Mouse (Mus musculus) MEL (cell line): ENCODE results near the gene Pdlim1. TPM values are rescaled to one million over a fixed set of nuclear protein-coding genes. Genes with fewer than 3 reads are reported as not detected.

ENCODE experiments used
- DNase-seq: peaks from one replicate; pipeline ENCODE4 v3.0.0; 2011; ENCODE audit warnings: low read depth, low spot score
- H3K27ac ChIP-seq: 2 replicates; pipeline ENCODE4 v1.5.1; 2012; ENCODE audit warnings: low read depth, mild to moderate bottlenecking, control low read depth, low read length, moderate library complexity; ENCODE audit not compliant: control insufficient read depth
- H3K27me3 ChIP-seq, 2 experiments: fragments of 150-350 bp in 1 of 2; sonication (generic) in 1 of 2; 2 replicates each; pipeline ENCODE4 v1.6.1; 2012; ENCODE audit warnings: low read length in 2 of 2, mild to moderate bottlenecking in 2 of 2, improper control_type of control experiment in 1 of 2, moderate library complexity in 1 of 2; ENCODE audit not compliant: insufficient read depth in 2 of 2, control insufficient read depth in 1 of 2
- H3K36me3 ChIP-seq, 2 experiments: 2 replicates each; pipeline ENCODE4 v1.6.1; 2012 to 2014; ENCODE audit warnings: low read length in 2 of 2, improper control_type of control experiment in 1 of 2, inconsistent platforms in 1 of 2, mild to moderate bottlenecking in 1 of 2; ENCODE audit not compliant: insufficient read depth in 2 of 2, control insufficient read depth in 1 of 2
- H3K4me1 ChIP-seq, 2 experiments: fragments of 150-350 bp in 1 of 2; sonication (generic) in 1 of 2; 2 replicates each; pipeline ENCODE4 v1.6.1; 2012; ENCODE audit warnings: low read length in 2 of 2, improper control_type of control experiment in 1 of 2, mild to moderate bottlenecking in 1 of 2; ENCODE audit not compliant: insufficient read depth in 2 of 2, control insufficient read depth in 1 of 2
- H3K4me3 ChIP-seq, 2 experiments: fragments of 150-350 bp in 1 of 2; sonication (generic) in 1 of 2; 2 replicates each; pipeline ENCODE4 v1.5.1; 2012; ENCODE audit warnings: low read depth in 2 of 2, low read length in 2 of 2, mild to moderate bottlenecking in 2 of 2, moderate library complexity in 2 of 2, control low read depth in 1 of 2, improper control_type of control experiment in 1 of 2; ENCODE audit not compliant: control insufficient read depth in 1 of 2, insufficient read depth in 1 of 2
- H3K79me2 ChIP-seq: 2 replicates; pipeline ENCODE4 v1.6.1; 2012; ENCODE audit warnings: mild to moderate bottlenecking, low read length, moderate library complexity; ENCODE audit not compliant: control insufficient read depth, poor library complexity, insufficient read depth
- H3K9ac ChIP-seq: 2 replicates; pipeline ENCODE4 v1.6.1; 2012; ENCODE audit warnings: low read depth, mild to moderate bottlenecking, control low read depth, low read length, moderate library complexity; ENCODE audit not compliant: control insufficient read depth, poor library complexity, severe bottlenecking
- H3K9me3 ChIP-seq: fragments of 150-350 bp; sonication (generic); replicated peaks from 2 replicates; pipeline ENCODE4 v1.6.1; 2012; ENCODE audit warnings: mild to moderate bottlenecking, low read length, improper control_type of control experiment, moderate library complexity; ENCODE audit not compliant: insufficient read depth
- CTCF ChIP-seq, 3 experiments: IDR thresholded peaks in 2 of 3; conservative IDR thresholded peaks in 1 of 3; 2 replicates each; pipeline ENCODE4 v1.5.1; 2011 to 2012; ENCODE audit warnings: low read length in 3 of 3, low read depth in 2 of 3, mild to moderate bottlenecking in 2 of 3, improper control_type of control experiment in 1 of 3, inconsistent platforms in 1 of 3, mixed read lengths in 1 of 3, moderate library complexity in 1 of 3; ENCODE audit not compliant: control insufficient read depth in 1 of 3, insufficient read depth in 1 of 3, poor library complexity in 1 of 3, severe bottlenecking in 1 of 3
- ELF1 ChIP-seq: IDR thresholded peaks from 2 replicates; pipeline ENCODE4 v1.6.1; 2014; ENCODE audit warnings: low read depth, mild to moderate bottlenecking, inconsistent platforms, low read length, improper control_type of control experiment, moderate library complexity
- ETS1 ChIP-seq: IDR thresholded peaks from 2 replicates; pipeline ENCODE4 v1.6.1; 2012; ENCODE audit warnings: low read depth, mild to moderate bottlenecking, inconsistent platforms, low read length, improper control_type of control experiment, moderate library complexity
- GABPA ChIP-seq: IDR thresholded peaks from 2 replicates; pipeline ENCODE4 v1.6.1; 2012; ENCODE audit warnings: low read depth, mild to moderate bottlenecking, inconsistent platforms, low read length, improper control_type of control experiment, moderate library complexity
- HCFC1 ChIP-seq: IDR thresholded peaks from 2 replicates; pipeline ENCODE4 v1.6.1; 2012; ENCODE audit warnings: low read depth, mild to moderate bottlenecking, inconsistent platforms, low read length, improper control_type of control experiment, moderate library complexity
- KAT2A ChIP-seq: conservative IDR thresholded peaks from 2 replicates; pipeline ENCODE4 v1.6.1; 2012; ENCODE audit warnings: low read depth, low read length, improper control_type of control experiment, inconsistent platforms
- MAFK ChIP-seq: IDR thresholded peaks from 2 replicates; pipeline ENCODE4 v1.6.1; 2011; ENCODE audit warnings: low read depth, mild to moderate bottlenecking, low read length, improper control_type of control experiment, borderline replicate concordance
- MAZ ChIP-seq: IDR thresholded peaks from 2 replicates; pipeline ENCODE4 v1.6.1; 2012; ENCODE audit warnings: low read depth, mild to moderate bottlenecking, inconsistent platforms, low read length, improper control_type of control experiment
- MEF2A ChIP-seq: IDR thresholded peaks from 2 replicates; pipeline ENCODE4 v1.6.1; 2014; ENCODE audit warnings: low read depth, mild to moderate bottlenecking, inconsistent platforms, low read length, improper control_type of control experiment; ENCODE audit not compliant: poor library complexity, insufficient replicate concordance, severe bottlenecking; ENCODE audit errors: extremely low read depth
- MXI1 ChIP-seq: IDR thresholded peaks from 2 replicates; pipeline ENCODE4 v1.6.1; 2011; ENCODE audit warnings: mild to moderate bottlenecking, low read depth, low read length, improper control_type of control experiment
- MYC ChIP-seq: IDR thresholded peaks from 2 replicates; pipeline ENCODE4 v1.6.1; 2011; ENCODE audit warnings: low read depth, mild to moderate bottlenecking, low read length, improper control_type of control experiment, moderate library complexity
- NELFE ChIP-seq: IDR thresholded peaks from 2 replicates; pipeline ENCODE4 v1.6.1; 2011; ENCODE audit warnings: low read depth, low read length, improper control_type of control experiment
- POLR2A ChIP-seq, 2 experiments: IDR thresholded peaks; 2 replicates each; pipeline ENCODE4 v1.6.1; 2011 to 2012; ENCODE audit warnings: low read length in 2 of 2, mild to moderate bottlenecking in 2 of 2, control low read depth in 1 of 2, improper control_type of control experiment in 1 of 2, low read depth in 1 of 2, moderate library complexity in 1 of 2; ENCODE audit not compliant: control insufficient read depth in 1 of 2, insufficient read depth in 1 of 2, poor library complexity in 1 of 2
- SIN3A ChIP-seq: IDR thresholded peaks from 2 replicates; pipeline ENCODE4 v1.6.1; 2012; ENCODE audit warnings: low read length, improper control_type of control experiment, inconsistent platforms
- TAL1 ChIP-seq: IDR thresholded peaks from 2 replicates; pipeline ENCODE4 v1.6.1; 2012; ENCODE audit warnings: mild to moderate bottlenecking, inconsistent platforms, low read length, moderate library complexity, mixed read lengths
- TCF12 ChIP-seq: IDR thresholded peaks from 2 replicates; pipeline ENCODE4 v1.6.1; 2014; ENCODE audit warnings: low read depth, mild to moderate bottlenecking, inconsistent platforms, low read length, improper control_type of control experiment, moderate library complexity
- UBTF ChIP-seq: IDR thresholded peaks from 2 replicates; pipeline ENCODE4 v1.6.1; 2012; ENCODE audit warnings: low read depth, mild to moderate bottlenecking, inconsistent platforms, low read length, improper control_type of control experiment, moderate library complexity, borderline replicate concordance; ENCODE audit not compliant: insufficient read depth
- USF1 ChIP-seq: IDR thresholded peaks from 2 replicates; pipeline ENCODE4 v1.6.1; 2014; ENCODE audit warnings: low read depth, mild to moderate bottlenecking, inconsistent platforms, low read length, improper control_type of control experiment, moderate library complexity
- USF2 ChIP-seq, 2 experiments: IDR thresholded peaks; 2 replicates each; pipeline ENCODE4 v1.6.1; 2011 to 2012; ENCODE audit warnings: improper control_type of control experiment in 2 of 2, low read length in 2 of 2, borderline replicate concordance in 1 of 2, inconsistent platforms in 1 of 2, low read depth in 1 of 2, mild to moderate bottlenecking in 1 of 2; ENCODE audit not compliant: insufficient read depth in 1 of 2
- ZKSCAN1 ChIP-seq: IDR thresholded peaks from 2 replicates; pipeline ENCODE4 v1.6.1; 2012; ENCODE audit warnings: low read depth, mild to moderate bottlenecking, inconsistent platforms, low read length, improper control_type of control experiment, moderate library complexity
- polyA plus RNA-seq, 2 experiments: library from polyadenylated mRNA; stranded (reverse) in 1 of 2; unstranded in 1 of 2; fragments of >175 nt in 1 of 2; fragments of >200 nt in 1 of 2; gene quantifications; 2 replicates each; pipeline versions ENCODE4 v1.2.1 to v1.2.4; 2012; ENCODE audit warnings: low replicate concordance in 2 of 2, low read depth in 1 of 2; ENCODE audit not compliant: insufficient read length in 2 of 2, insufficient read depth in 1 of 2, missing spikeins in 1 of 2
- total RNA-seq: library from RNA; depleted of rRNA; stranded (reverse); fragments of 300-350 nt; gene quantifications from 2 replicates; pipeline ENCODE4 v1.2.3, GENCODE M21; 2012

The Pdlim1 gene
- total and polyA plus RNA-seq, 3 experiments, result not detected

DNA sequence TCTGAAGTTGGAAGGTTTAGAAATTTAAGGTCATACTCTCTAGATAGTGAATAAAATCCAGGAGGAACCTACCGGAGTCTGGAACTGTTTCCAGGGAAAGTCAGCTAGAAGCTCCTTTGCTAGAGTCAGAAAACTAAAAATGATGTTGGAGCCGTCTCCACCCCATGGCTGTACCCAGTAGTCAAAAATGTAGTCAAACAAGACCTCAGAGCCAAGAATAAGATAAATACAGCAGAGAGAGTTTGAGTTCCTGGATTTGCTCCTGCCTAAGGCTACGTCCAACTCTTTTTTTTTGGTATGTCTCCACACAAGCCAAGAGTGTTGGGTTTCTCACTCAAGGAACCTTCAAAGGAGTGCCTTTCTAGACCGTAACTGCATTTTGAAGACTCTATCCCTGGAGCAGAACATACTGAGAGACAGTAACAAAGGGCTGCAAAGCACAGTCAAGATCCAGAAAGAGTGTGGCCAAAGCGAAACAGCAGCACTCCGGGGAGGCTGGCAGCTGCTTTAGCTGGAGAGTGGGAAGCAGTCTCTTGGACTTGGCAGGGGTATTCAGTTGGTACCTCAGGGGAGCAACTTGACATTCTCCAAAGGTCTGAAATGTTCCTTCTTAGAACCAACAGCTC is 18.6 kb upstream of the Pdlim1 start:
- no peak for DNase-seq
- H3K4me3 ChIP-seq, result no peak overlapping the region

GRCm38 (mm10) chr19:40288415-40288814 is 16.8 kb upstream of the Pdlim1 start:
- Histone ChIP-seq H3K79me2 (no peaks in the 10 kb centered on the region), H3K9me3 (no peaks in the 10 kb centered on the region), H3K4me3 (no peak overlapping the region), H3K36me3 (no peaks in the 10 kb centered on the region), H3K27ac (no peak overlapping the region), H3K27me3 (no peaks in the 10 kb centered on the region), H3K9ac (no peak overlapping the region), H3K4me1 (no peaks in the 10 kb centered on the region)
- no peak for DNase-seq
- no peak for TF ChIP-seq TCF12
- TF ChIP-seq ZKSCAN1, result no peak
- no peak for TF ChIP-seq MEF2A
- no peak for TF ChIP-seq ETS1
- no peak for TF ChIP-seq ELF1
- TF ChIP-seq POLR2A (IDR thresholded peaks at IDR 0.05; ENCODE audit: control insufficient read depth in 1 of 2, insufficient read depth in 1 of 2, low read depth in 1 of 2, low read length in 2 of 2, poor library complexity in 1 of 2), result no peak
- TF ChIP-seq UBTF, result no peak
- TF ChIP-seq HCFC1, result no peak
- TF ChIP-seq CTCF (IDR thresholded peaks at IDR 0.05 in 2 of 3, conservative IDR thresholded peaks at IDR 0.05 in 1 of 3; ENCODE audit: control insufficient read depth in 1 of 3, insufficient read depth in 1 of 3, low read depth in 2 of 3, low read length in 3 of 3, poor library complexity in 1 of 3, severe bottlenecking in 1 of 3), result no peak
- no peak for TF ChIP-seq NELFE
- TF ChIP-seq TAL1, result no peak

More for the DNA sequence above, 18.6 kb upstream of the Pdlim1 start:
- Histone ChIP-seq H3K27me3 (no peaks in the 10 kb centered on the region), H3K9ac (no peak overlapping the region), H3K9me3 (no peaks in the 10 kb centered on the region), H3K36me3 (no peaks in the 10 kb centered on the region), H3K4me1 (no peaks in the 10 kb centered on the region), H3K27ac (no peak overlapping the region), H3K79me2 (no peaks in the 10 kb centered on the region)
- no peak for TF ChIP-seq USF2 (IDR thresholded peaks at IDR 0.05; ENCODE audit: borderline replicate concordance in 1 of 2, insufficient read depth in 1 of 2, low read depth in 1 of 2, low read length in 2 of 2)
- no peak for TF ChIP-seq MEF2A
- no peak for TF ChIP-seq SIN3A
- TF ChIP-seq KAT2A, result no peak
- no peak for TF ChIP-seq MXI1
- no peak for TF ChIP-seq MAZ
- no peak for TF ChIP-seq ZKSCAN1
- no peak for TF ChIP-seq MAFK
- TF ChIP-seq USF1, result no peak
- TF ChIP-seq MYC, result no peak
- no peak for TF ChIP-seq GABPA
- TF ChIP-seq HCFC1, result no peak
- TF ChIP-seq UBTF, result no peak
